Mouse (Mus musculus): ENCODE results near the gene Gm853.

- TF ChIP-seq CTCF (IDR thresholded peaks at IDR 0.05; ENCODE audit: insufficient read depth, low read depth, low read length) (no peak), POLR2A (IDR thresholded peaks at IDR 0.05; ENCODE audit: insufficient read depth, low read depth, low read length) (no peak)
Observed at GRCm38 (mm10) chr4:130211870-130212269, 10.3 kb downstream of the Gm853 start.
